Mouse (Mus musculus) forebrain, embryonic 11.5 days (tissue): Measurements from ENCODE around the gene Tmem168. TPM values are rescaled to one million over a fixed set of nuclear protein-coding genes. Genes with fewer than 3 reads are reported as not detected.

ENCODE experiments used
- ATAC-seq: fragments of 200-750 bp; cut with Nextera tagmentation; replicated peaks from 2 replicates; pipeline ENCODE4 v1.8.0; 2017; ENCODE audit warnings: moderate TSS enrichment; ENCODE audit not compliant: low FRiP score
- DNase-seq: peaks from one replicate; pipeline ENCODE4 v3.0.0-alpha.2; 2017; ENCODE audit warnings: low spot score
- H3K27ac ChIP-seq: fragments of 300-500 bp; sonication (generic); 2 replicates; pipeline ENCODE4 v1.5.1; 2014; ENCODE audit warnings: low read depth, low read length
- H3K27me3 ChIP-seq: fragments of 300-500 bp; sonication (generic); 2 replicates; pipeline ENCODE4 v1.6.1; 2014; ENCODE audit warnings: mild to moderate bottlenecking, low read length, mixed read lengths; ENCODE audit not compliant: control insufficient read depth, insufficient read depth
- H3K36me3 ChIP-seq: fragments of 300-500 bp; sonication (generic); 2 replicates; pipeline ENCODE4 v1.6.1; 2014; ENCODE audit warnings: mild to moderate bottlenecking, low read length, moderate library complexity, mixed read lengths; ENCODE audit not compliant: control insufficient read depth, insufficient read depth
- H3K4me1 ChIP-seq: fragments of 300-500 bp; sonication (generic); replicated peaks from 2 replicates; pipeline ENCODE4 v1.6.1; 2014; ENCODE audit warnings: low read length, mixed read lengths; ENCODE audit not compliant: control insufficient read depth, insufficient read depth
- H3K4me2 ChIP-seq: fragments of 300-500 bp; sonication (generic); 2 replicates; pipeline ENCODE4 v1.6.1; 2014; ENCODE audit warnings: low read depth, mild to moderate bottlenecking, low read length, moderate library complexity, mixed read lengths; ENCODE audit not compliant: severe bottlenecking
- H3K4me3 ChIP-seq: fragments of 300-500 bp; sonication (generic); 2 replicates; pipeline ENCODE4 v1.5.1; 2014; ENCODE audit warnings: low read depth, low read length
- H3K9ac ChIP-seq: fragments of 300-500 bp; sonication (generic); 2 replicates; pipeline ENCODE4 v1.6.1; 2014; ENCODE audit warnings: low read length
- H3K9me3 ChIP-seq: fragments of 300-500 bp; sonication (generic); 2 replicates; pipeline ENCODE4 v1.6.1; 2016; ENCODE audit warnings: low read length, mixed read lengths; ENCODE audit not compliant: control insufficient read depth
- WGBS: fragments of 180-500 bp; shearing (Covaris S2); extraction: QIAGEN DNeasy Blood & Tissue Kit; methylation state at CpG from one replicate; pipeline ENCODE4 v1.1.7; 2014; 5-methylcytosine and 5-hydroxymethylcytosine counted together
- polyA plus RNA-seq: library from polyadenylated mRNA; unstranded; fragments of >200 nt; fragmentation: Nextera tagmentation; extraction: Ambion mirVana; gene quantifications from 2 replicates; pipeline ENCODE4 v1.2.1, GENCODE M21; 2014

The Tmem168 gene
- 34.1 and 34.2 TPM in 2 replicates for polyA plus RNA-seq

GRCm38 (mm10) chr6:13607621-13608493, at the start of gene Tmem168:
Gene Tmem168, minus strand, starts transcription at chr6:13608100.
- no peaks in the 10 kb centered on the region for H3K36me3 ChIP-seq
- WGBS, result 3% methylated on average over 57 of the region's 71 CpGs
- ATAC-seq (peak; percentile 98), DNase-seq (peak; percentile 94)
- peak within 1 kb of the TSS; percentile 87 for H3K27ac ChIP-seq
- H3K27me3 ChIP-seq, result no peaks in the 10 kb centered on the region
- peak within 1 kb of the TSS; percentile 68 for H3K4me2 ChIP-seq
- no peaks in the 10 kb centered on the region for H3K9me3 ChIP-seq
- H3K9ac ChIP-seq, result peak within 1 kb of the TSS; percentile 92
- H3K4me1 ChIP-seq, result 0 out of 2 replicates have a peak, but pooled peaks cover 2% of the 10 kb centered on the region
- peak within 1 kb of the TSS; percentile 72 for H3K4me3 ChIP-seq

- H3K36me3 ChIP-seq, result no peaks in the 10 kb centered on the region
- H3K4me3 ChIP-seq, result no peak overlapping the region
- DNase-seq, result no peak
- no peak overlapping the region for H3K9ac ChIP-seq
- H3K9me3 ChIP-seq, result no peaks in the 10 kb centered on the region
- ATAC-seq, result no peak
- no peak overlapping the region for H3K27ac ChIP-seq
- H3K27me3 ChIP-seq, result no peaks in the 10 kb centered on the region
- no peaks in the 10 kb centered on the region for H3K4me1 ChIP-seq
- H3K4me2 ChIP-seq, result no peak overlapping the region
These were observed 46.2 kb upstream of the Tmem168 start for GRCm38 (mm10) chr6:13654081-13654480.

GRCm38 (mm10) chr6:13652284-13652683, 44.4 kb upstream of the Tmem168 start:
- Histone ChIP-seq H3K4me3 (no peak overlapping the region), H3K4me2 (no peak overlapping the region), H3K9ac (no peak overlapping the region), H3K9me3 (no peaks in the 10 kb centered on the region), H3K4me1 (no peaks in the 10 kb centered on the region), H3K27ac (no peak overlapping the region), H3K27me3 (no peaks in the 10 kb centered on the region), H3K36me3 (no peaks in the 10 kb centered on the region)
- DNase-seq (no peak), ATAC-seq (no peak)
- 92% methylated on average over 3 of the region's 3 CpGs for WGBS

GRCm38 (mm10) chr6:13650854-13651253, 43.0 kb upstream of the Tmem168 start:
- no peaks in the 10 kb centered on the region for H3K27me3 ChIP-seq
- DNase-seq (no peak), ATAC-seq (no peak)
- no peak overlapping the region for H3K9ac ChIP-seq
- no peaks in the 10 kb centered on the region for H3K9me3 ChIP-seq
- no peak overlapping the region for H3K4me2 ChIP-seq
- no peaks in the 10 kb centered on the region for H3K36me3 ChIP-seq
- WGBS, result 96% methylated on average over 3 of the region's 3 CpGs
- H3K27ac ChIP-seq, result no peak overlapping the region
- H3K4me3 ChIP-seq, result no peak overlapping the region
- H3K4me1 ChIP-seq, result no peaks in the 10 kb centered on the region

- no peaks in the 10 kb centered on the region for H3K27me3 ChIP-seq
- DNase-seq (no peak), ATAC-seq (0 out of 2 replicates have a peak, but pooled peaks have one; percentile 18)
- H3K4me1 ChIP-seq, result no peaks in the 10 kb centered on the region
- H3K36me3 ChIP-seq, result no peaks in the 10 kb centered on the region
- no peak overlapping the region for H3K27ac ChIP-seq
- H3K4me3 ChIP-seq, result no peak overlapping the region
- no peaks in the 10 kb centered on the region for H3K9me3 ChIP-seq
- H3K4me2 ChIP-seq, result no peak overlapping the region
- H3K9ac ChIP-seq, result no peak overlapping the region
These were observed 40.4 kb upstream of the Tmem168 start for GRCm38 (mm10) chr6:13648305-13648704.

GRCm38 (mm10) chr6:13636582-13636989, 28.7 kb upstream of the Tmem168 start:
- H3K9me3 ChIP-seq, result no peaks in the 10 kb centered on the region
- H3K4me3 ChIP-seq, result no peak overlapping the region
- H3K27ac ChIP-seq, result no peak overlapping the region
- WGBS, result 86% methylated on average over 3 of the region's 3 CpGs
- DNase-seq, result no peak
- no peaks in the 10 kb centered on the region for H3K4me1 ChIP-seq
- ATAC-seq, result no peak
- H3K27me3 ChIP-seq, result no peaks in the 10 kb centered on the region
- H3K4me2 ChIP-seq, result no peak overlapping the region
- H3K36me3 ChIP-seq, result no peaks in the 10 kb centered on the region; the same call in 1 of the 2 replicates
- no peak overlapping the region for H3K9ac ChIP-seq

- no peaks in the 10 kb centered on the region for H3K27me3 ChIP-seq
- H3K36me3 ChIP-seq, result no peaks in the 10 kb centered on the region
- H3K4me1 ChIP-seq, result no peaks in the 10 kb centered on the region
- no peak for DNase-seq
- no peak for ATAC-seq
- H3K9ac ChIP-seq, result no peak overlapping the region
- H3K9me3 ChIP-seq, result no peaks in the 10 kb centered on the region
- H3K4me2 ChIP-seq, result no peak overlapping the region
- 92% methylated on average over 1 of the region's 1 CpGs for WGBS
- H3K27ac ChIP-seq, result no peak overlapping the region
- no peak overlapping the region for H3K4me3 ChIP-seq
These were observed 24.7 kb upstream of the Tmem168 start for GRCm38 (mm10) chr6:13632571-13632970.

GRCm38 (mm10) chr6:13630607-13631006, 22.7 kb upstream of the Tmem168 start:
- Histone ChIP-seq H3K4me3 (no peak overlapping the region), H3K9ac (no peak overlapping the region), H3K36me3 (no peaks in the 10 kb centered on the region), H3K9me3 (no peaks in the 10 kb centered on the region), H3K27ac (no peak overlapping the region), H3K4me2 (no peak overlapping the region), H3K4me1 (no peaks in the 10 kb centered on the region), H3K27me3 (no peaks in the 10 kb centered on the region)
- no peak for ATAC-seq
- WGBS, result 89% methylated on average over 2 of the region's 2 CpGs
- no peak for DNase-seq

- Histone ChIP-seq H3K27me3 (no peaks in the 10 kb centered on the region), H3K9ac (no peak overlapping the region), H3K27ac (no peak overlapping the region), H3K9me3 (no peaks in the 10 kb centered on the region), H3K4me2 (no peak overlapping the region), H3K4me3 (no peak overlapping the region), H3K4me1 (no peaks in the 10 kb centered on the region), H3K36me3 (no peaks in the 10 kb centered on the region)
- ATAC-seq (no peak), DNase-seq (no peak)
- 92% methylated on average over 2 of the region's 2 CpGs for WGBS
These were observed 11.7 kb upstream of the Tmem168 start for GRCm38 (mm10) chr6:13619618-13620017.
